Mouse (Mus musculus) kidney, adult 2 months (tissue): ENCODE data around the gene Insl5. TPM values are rescaled to one million over a fixed set of nuclear protein-coding genes. Genes with fewer than 3 reads are reported as not detected.

Source experiments
- DNase-seq: peaks from one replicate; pipeline ENCODE4 v3.0.0; 2021
- H3K27ac ChIP-seq: fragments of 200-500 bp; 2 replicates; pipeline ENCODE4 v1.5.1; 2012; ENCODE audit warnings: low read depth, low read length, control low read depth, inconsistent platforms; ENCODE audit not compliant: insufficient read depth
- H3K27me3 ChIP-seq: fragments of 200-500 bp; replicated peaks from 2 replicates; pipeline ENCODE4 v1.6.1; 2012; ENCODE audit warnings: mild to moderate bottlenecking, moderate library complexity, low read length, inconsistent platforms; ENCODE audit not compliant: control insufficient read depth, insufficient read depth
- H3K36me3 ChIP-seq: fragments of 200-500 bp; 2 replicates; pipeline ENCODE4 v1.6.1; 2012; ENCODE audit warnings: mild to moderate bottlenecking, moderate library complexity, low read length, inconsistent platforms; ENCODE audit not compliant: control insufficient read depth, insufficient read depth
- H3K4me1 ChIP-seq: fragments of 200-500 bp; 2 replicates; pipeline ENCODE4 v1.6.1; 2011; ENCODE audit warnings: low read length; ENCODE audit not compliant: control insufficient read depth, insufficient read depth
- H3K4me3 ChIP-seq: fragments of 200-500 bp; 2 replicates; pipeline ENCODE4 v1.5.1; 2011; ENCODE audit warnings: mild to moderate bottlenecking, low read depth, low read length, control low read depth; ENCODE audit not compliant: insufficient read depth
- CTCF ChIP-seq: fragments of 200-500 bp; conservative IDR thresholded peaks from 2 replicates; pipeline ENCODE4 v1.5.1; 2011; ENCODE audit warnings: low read depth, mild to moderate bottlenecking, control low read depth, low read length, moderate library complexity, mixed read lengths; ENCODE audit not compliant: insufficient read depth, insufficient read length
- POLR2A ChIP-seq: fragments of 200-500 bp; IDR thresholded peaks from one replicate; pipeline ENCODE4 v1.6.1; 2011; ENCODE audit warnings: low read depth, low read length, control low read depth
- WGBS: fragments of 180-500 bp; shearing (Covaris S2); methylation state at CpG from one replicate; pipeline ENCODE4 v1.1.7; 2018; 5-methylcytosine and 5-hydroxymethylcytosine counted together
- polyA plus RNA-seq: library from polyadenylated mRNA; depleted of rRNA; stranded (reverse); fragments of >200 nt; gene quantifications from 2 replicates; pipeline ENCODE4 v1.2.3, GENCODE M21; 2012; rRNA removed

The Insl5 gene
- polyA plus RNA-seq, 1 experiment = 0.75 TPM

DNA sequence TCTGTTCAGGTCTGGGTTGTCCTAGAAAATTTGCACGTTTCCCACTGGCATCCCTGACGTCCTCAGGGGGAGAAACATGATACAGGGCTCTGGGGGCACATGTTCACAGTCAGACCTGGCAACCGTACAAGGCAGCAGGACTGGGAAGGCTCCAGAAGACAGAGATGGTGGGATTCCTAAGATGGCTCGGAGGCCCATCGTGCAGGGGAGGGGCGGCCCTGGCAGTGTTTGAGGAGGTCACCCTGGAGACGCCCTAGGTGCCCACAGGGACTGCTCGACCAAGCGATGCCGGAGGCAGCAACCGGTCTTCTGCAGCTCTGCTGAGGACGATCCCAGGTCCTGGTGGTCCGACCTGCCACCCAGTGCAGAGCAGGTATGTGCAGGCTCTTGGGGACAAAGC, 48.2 kb downstream of the Insl5 start, which contains the start of gene Tctex1d1:
Tctex1d1 (plus strand) TSS at position 167 of the 400 bp plus-strand sequence.
- no peak for DNase-seq
- TF ChIP-seq POLR2A (no peak), CTCF (no peak)
- H3K27ac ChIP-seq = no peak within 1 kb of the TSS
- H3K36me3 ChIP-seq = no peaks in the 10 kb centered on the region
- WGBS = 2% methylated on average over 13 of the region's 13 CpGs
- no peak within 1 kb of the TSS for H3K4me3 ChIP-seq
- 0 out of 2 replicates have a peak, but pooled peaks cover 2% of the 10 kb centered on the region for H3K27me3 ChIP-seq
- no peaks in the 10 kb centered on the region for H3K4me1 ChIP-seq

DNA sequence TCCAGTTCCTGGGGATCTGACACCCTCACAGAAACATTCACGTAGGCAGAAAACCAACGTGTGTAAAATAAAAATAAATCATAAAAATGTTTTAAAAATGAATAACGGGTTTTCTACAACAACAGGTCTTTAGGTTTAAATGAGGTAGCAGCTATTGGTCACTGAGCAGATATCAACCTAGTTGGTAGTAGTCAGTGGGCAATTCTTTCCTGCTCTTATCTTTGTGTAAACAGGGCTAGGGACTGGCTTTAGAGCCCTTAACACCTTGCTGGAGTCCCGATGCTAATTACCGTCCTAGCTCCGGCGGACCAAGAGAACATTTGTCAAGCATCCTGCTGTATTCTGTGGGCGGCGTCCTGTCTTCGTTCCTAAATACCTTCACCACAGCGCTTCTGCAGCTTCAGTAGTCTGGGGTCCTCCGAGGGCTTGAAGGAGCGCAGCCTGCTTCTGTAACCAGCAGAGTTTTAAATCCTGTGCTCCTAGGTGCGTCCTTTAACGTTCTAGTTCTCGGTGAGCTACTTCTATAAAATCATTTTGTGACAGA, 48.8 kb downstream of the Insl5 start:
- TF ChIP-seq POLR2A (no peak), CTCF (no peak)

GRCm38 (mm10) chr4:102976290-102977275, 50.1 kb downstream of the Insl5 start:
- no peaks in the 10 kb centered on the region for H3K36me3 ChIP-seq
- TF ChIP-seq POLR2A (no peak), CTCF (no peak)
- H3K27me3 ChIP-seq = 0 out of 2 replicates have a peak, but pooled peaks cover 2% of the 10 kb centered on the region
- H3K27ac ChIP-seq = no peak overlapping the region
- WGBS = 70% methylated on average over 12 of the region's 12 CpGs
- no peak overlapping the region for H3K4me3 ChIP-seq
- DNase-seq = no peak
- no peaks in the 10 kb centered on the region for H3K4me1 ChIP-seq

More for the DNA sequence above, 48.8 kb downstream of the Insl5 start:
- 19% methylated on average over 16 of the region's 16 CpGs for WGBS
- Histone ChIP-seq H3K27me3 (0 out of 2 replicates have a peak, but pooled peaks cover 2% of the 10 kb centered on the region), H3K4me3 (no peak overlapping the region), H3K36me3 (no peaks in the 10 kb centered on the region), H3K27ac (no peak overlapping the region), H3K4me1 (no peaks in the 10 kb centered on the region)
- no peak for DNase-seq

GRCm38 (mm10) chr4:102974172-102974571, 52.5 kb downstream of the Insl5 start:
- H3K36me3 ChIP-seq = no peaks in the 10 kb centered on the region
- no peaks in the 10 kb centered on the region for H3K27me3 ChIP-seq
- TF ChIP-seq POLR2A (no peak), CTCF (no peak)
- H3K4me3 ChIP-seq = no peak overlapping the region
- no peak for DNase-seq
- WGBS = 70% methylated on average over 5 of the region's 5 CpGs
- no peak overlapping the region for H3K27ac ChIP-seq
- no peaks in the 10 kb centered on the region for H3K4me1 ChIP-seq

DNA sequence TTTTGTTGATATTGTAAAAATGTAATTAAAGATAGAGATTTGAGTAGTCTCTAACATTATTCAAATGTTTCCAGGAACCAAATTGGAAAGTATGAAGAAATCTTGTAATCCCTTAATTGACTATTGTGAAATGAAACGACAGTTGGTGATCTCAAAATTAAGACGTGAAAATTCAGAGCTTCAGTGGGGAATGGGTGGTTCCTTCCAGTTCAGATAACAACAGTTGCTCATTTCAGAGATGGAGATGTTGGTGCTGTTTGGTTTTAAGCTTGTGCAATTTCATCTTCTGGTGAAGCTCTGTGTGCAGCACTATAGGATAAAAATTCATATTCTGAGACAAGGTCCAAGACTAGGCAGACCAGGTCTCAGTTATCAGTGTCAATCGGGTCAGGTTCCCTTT, 54.6 kb downstream of the Insl5 start:
- Histone ChIP-seq H3K4me3 (no peak overlapping the region), H3K27ac (no peak overlapping the region), H3K36me3 (no peaks in the 10 kb centered on the region), H3K27me3 (no peaks in the 10 kb centered on the region), H3K4me1 (no peaks in the 10 kb centered on the region)
- 86% methylated on average over 3 of the region's 3 CpGs for WGBS
- TF ChIP-seq POLR2A (no peak), CTCF (no peak)
- DNase-seq = no peak

DNA sequence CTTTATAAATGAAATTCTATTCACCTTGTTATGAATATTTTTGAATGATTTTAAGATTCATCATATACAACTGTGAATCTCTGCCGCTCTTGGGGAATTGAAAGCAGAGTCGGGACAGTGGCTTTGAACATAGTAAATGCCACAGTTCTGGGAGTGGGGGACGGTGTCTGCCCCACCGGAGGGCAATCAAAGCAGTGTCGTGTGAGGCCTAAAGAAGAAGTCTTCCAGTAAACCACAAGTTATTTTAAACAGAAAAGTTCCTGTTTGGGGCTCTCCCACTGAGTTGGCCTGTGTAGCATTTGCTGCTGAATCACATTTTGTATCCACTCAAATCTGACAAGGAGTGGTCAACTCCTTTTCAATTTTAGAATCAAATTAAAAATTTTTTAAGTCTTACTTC, 55.5 kb downstream of the Insl5 start:
- H3K4me3 ChIP-seq = no peak overlapping the region
- H3K27ac ChIP-seq = no peak overlapping the region
- no peaks in the 10 kb centered on the region for H3K27me3 ChIP-seq
- TF ChIP-seq CTCF = no peak
- TF ChIP-seq POLR2A = no peak
- no peaks in the 10 kb centered on the region for H3K4me1 ChIP-seq
- no peak for DNase-seq
- H3K36me3 ChIP-seq = no peaks in the 10 kb centered on the region
- WGBS = 76% methylated on average over 5 of the region's 5 CpGs

- no peaks in the 10 kb centered on the region for H3K4me1 ChIP-seq
- 95% methylated on average over 5 of the region's 5 CpGs for WGBS
- DNase-seq = no peak
- TF ChIP-seq CTCF (no peak), POLR2A (no peak)
- H3K27ac ChIP-seq = no peak overlapping the region
- no peak overlapping the region for H3K4me3 ChIP-seq
- H3K27me3 ChIP-seq = no peaks in the 10 kb centered on the region
- H3K36me3 ChIP-seq = no peaks in the 10 kb centered on the region
Measured at GRCm38 (mm10) chr4:102969599-102969998, 57.0 kb downstream of the Insl5 start.

Other genes with a start within 250 kb of the Insl5 start
- 0.23 TPM in 1 of 2 replicates, not detected in the other for gene Tctex1d1, start 48.2 kb downstream of the Insl5 start, polyA plus RNA-seq
- 8.9 and 10.6 TPM in 2 replicates for gene Mier1, start 87.5 kb upstream of the Insl5 start, polyA plus RNA-seq
- gene Wdr78, start 87.7 kb upstream of the Insl5 start, polyA plus RNA-seq = 1.7 and 1.8 TPM in 2 replicates
- gene Slc35d1, start 188.3 kb upstream of the Insl5 start, polyA plus RNA-seq = 13.3 and 15.9 TPM in 2 replicates